In the genomic region with DNA sequence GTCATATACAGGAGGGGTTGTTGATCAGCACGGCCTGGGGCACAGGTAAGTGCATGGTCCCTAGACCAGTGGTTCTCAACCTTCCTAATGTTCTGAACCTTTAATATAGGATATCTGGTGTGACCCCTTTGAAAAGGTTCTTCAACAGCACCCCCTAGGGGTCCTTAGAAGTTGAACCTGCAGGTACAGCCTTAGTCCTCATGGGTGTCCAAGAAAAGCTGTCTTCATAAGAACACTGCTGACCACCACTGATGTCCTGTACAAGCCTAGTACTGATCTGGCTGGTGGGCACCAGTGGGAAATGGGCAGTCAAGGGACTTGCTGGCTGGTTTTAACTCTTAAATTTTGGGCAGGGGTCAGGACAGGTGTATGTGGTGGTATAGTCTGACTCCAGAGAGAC, we compare ENCODE assay signal across 10 mouse cellular contexts. TPM values are rescaled to one million over a fixed set of nuclear protein-coding genes. Genes with fewer than 3 reads are reported as not detected.
A peak's percentile ranks its signal among the peaks of the same experiment; 100 is the strongest.
DNase-seq lines count a peak whose midpoint lies in the region; ATAC-seq and TF ChIP-seq lines count a peak whose summit lies in the region.
"Had no signal": no experiment of that assay in that cellular context is flagged by ENCODE, and none has a peak within 500 bp of the region (broad histone marks: within the 10 kb centered on the region; RNA-seq: fewer than 3 reads in every experiment).

No protein-coding gene starts in this region.

- ATAC-seq in cerebellum, adult (ENCODE audit: insufficient number of reproducible peaks, low FRiP score, low TSS enrichment), result no peak
- ATAC-seq in lung, postnatal 0 days, result 0 out of 2 replicates have a peak, but pooled peaks have one; percentile 11
- ATAC-seq in erythroblast, adult 5-6 weeks (replicated peaks; ENCODE audit: low FRiP score, poor library complexity, severe bottlenecking), result peak; percentile 25
- ATAC-seq in activated CD4-positive, CD25-positive, alpha-beta regulatory T cell, adult 4 months, result no peak

- H3K4me1 ChIP-seq in lung, postnatal 0 days (ENCODE audit: insufficient read depth, low read depth, low read length), result peaks cover 10% of the 10 kb centered on the region; the same call in 1 of the 2 replicates

- peak; percentile 55 for TF ChIP-seq CTCF in lung, postnatal 0 days (IDR thresholded peaks at IDR 0.05)

- no peaks in the 10 kb centered on the region for H3K9me3 ChIP-seq in lung, postnatal 0 days (ENCODE audit: low read length)

- H3K27me3 ChIP-seq in lung, postnatal 0 days (replicated peaks; ENCODE audit: insufficient read depth, low read length), result peaks cover 18% of the 10 kb centered on the region

- WGBS in lung, postnatal 0 days, result 79% methylated on average over 1 of the region's 1 CpGs

- H3K4me2 ChIP-seq in lung, postnatal 0 days (replicated peaks; ENCODE audit: low read depth, low read length), result no peak overlapping the region

- peaks cover 18% of the 10 kb centered on the region for H3K36me3 ChIP-seq in lung, postnatal 0 days (ENCODE audit: insufficient read depth, low read length)

- H3K4me3 ChIP-seq in lung, postnatal 0 days (ENCODE audit: low read depth, low read length), result no peak overlapping the region

- H3K9ac ChIP-seq in lung, postnatal 0 days (replicated peaks; ENCODE audit: low read depth), result no peak overlapping the region

- DNase-seq in cerebellum, adult 9-10 months, result peak; percentile 49
- peak; percentile 48 for DNase-seq in lung, postnatal 0 days (ENCODE audit: low spot score)
- no peak for DNase-seq in lung, postnatal 14 days
- peak; percentile 68 for DNase-seq in naive thymus-derived CD4-positive, alpha-beta T cell, adult 2 months (ENCODE audit: low read depth)
- no peak for DNase-seq in gastrocnemius, adult 8-10 months (ENCODE audit: low spot score in 2 of 2)

- TF ChIP-seq EP300 in lung, postnatal 0 days (IDR thresholded peaks at IDR 0.05), result no peak

- no peak overlapping the region; the same call in 1 of the 2 replicates for H3K27ac ChIP-seq in lung, postnatal 0 days (ENCODE audit: low read length)

RNA-seq across cellular contexts. Expression of a gene that starts 4.4 kb away (rescaled TPM):
- 0.12 and 0.15 TPM in 2 replicates for polyA plus RNA-seq in lung, postnatal 0 days (2015; fragmentation: Nextera tagmentation; extraction: Ambion mirVana)
- total RNA-seq in erythroblast, adult 5-6 weeks (2015; ENCODE audit: low replicate concordance), result not detected in 2 replicates
- not detected in 2 replicates for total RNA-seq in erythroblast, adult 5-6 weeks (2017; ENCODE audit: low replicate concordance)
- polyA plus RNA-seq in activated CD4-positive, CD25-positive, alpha-beta regulatory T cell, adult 4 months (2017; shearing (Covaris generic)), result not detected
- total RNA-seq in gastrocnemius, adult 8-10 months (2022), result under 1 TPM; 0.39 to 0.86 (median 0.73) TPM
- total RNA-seq: common myeloid progenitor, adult 5-6 weeks; hematopoietic stem cell, adult 5-6 weeks had no signal

RNA-seq across cellular contexts. Expression of a gene that starts 7.7 kb away (rescaled TPM):
- 1,234 and 1,299 TPM in 2 replicates for polyA plus RNA-seq in lung, postnatal 0 days (2015; fragmentation: Nextera tagmentation; extraction: Ambion mirVana)
- 913 and 945 TPM in 2 replicates for total RNA-seq in erythroblast, adult 5-6 weeks (2015; ENCODE audit: low replicate concordance)
- total RNA-seq in erythroblast, adult 5-6 weeks (2017; ENCODE audit: low replicate concordance), result 805 and 888 TPM in 2 replicates
- 100 to 1,000 TPM; 135 to 157 TPM for polyA plus RNA-seq in activated CD4-positive, CD25-positive, alpha-beta regulatory T cell, adult 4 months (2017; shearing (Covaris generic))
- 100 to 1,000 TPM; 524 to 920 (median 651) TPM for total RNA-seq in gastrocnemius, adult 8-10 months (2022)

RNA-seq across cellular contexts. Expression of a gene that starts 23.2 kb away (rescaled TPM):
- polyA plus RNA-seq in lung, postnatal 0 days (2015; fragmentation: Nextera tagmentation; extraction: Ambion mirVana), result 0.57 and 0.69 TPM in 2 replicates
- not detected in 2 replicates for total RNA-seq in erythroblast, adult 5-6 weeks (2015; ENCODE audit: low replicate concordance)
- total RNA-seq in erythroblast, adult 5-6 weeks (2017; ENCODE audit: low replicate concordance), result 1.7 TPM in 1 of 2 replicates, not detected in the other
- polyA plus RNA-seq in activated CD4-positive, CD25-positive, alpha-beta regulatory T cell, adult 4 months (2017; shearing (Covaris generic)), result under 1 TPM; 0.52 to 0.62 TPM
- 10 to 100 TPM in 3 of 4 experiments, 1 to 10 TPM in 1; 9.9 to 15.9 (median 10.2) TPM for total RNA-seq in gastrocnemius, adult 8-10 months (2022)
- total RNA-seq: hematopoietic stem cell, adult 5-6 weeks had no signal

RNA-seq across cellular contexts. Expression of a gene that starts 30.0 kb away (rescaled TPM):
- polyA plus RNA-seq in lung, postnatal 0 days (2015; fragmentation: Nextera tagmentation; extraction: Ambion mirVana), result 52.7 and 64.3 TPM in 2 replicates
- 20.5 and 25.9 TPM in 2 replicates for total RNA-seq in erythroblast, adult 5-6 weeks (2015; ENCODE audit: low replicate concordance)
- 36.7 and 46.1 TPM in 2 replicates for total RNA-seq in erythroblast, adult 5-6 weeks (2017; ENCODE audit: low replicate concordance)
- polyA plus RNA-seq in activated CD4-positive, CD25-positive, alpha-beta regulatory T cell, adult 4 months (2017; shearing (Covaris generic)), result 10 to 100 TPM; 17.4 to 27.5 TPM
- total RNA-seq in gastrocnemius, adult 8-10 months (2022), result 100 to 1,000 TPM; 381 to 451 (median 390) TPM

RNA-seq across cellular contexts. Expression of a gene that starts 34.4 kb away (rescaled TPM):
- polyA plus RNA-seq in lung, postnatal 0 days (2015; fragmentation: Nextera tagmentation; extraction: Ambion mirVana), result 17.4 and 22.4 TPM in 2 replicates
- total RNA-seq in erythroblast, adult 5-6 weeks (2015; ENCODE audit: low replicate concordance), result 3.6 and 4.8 TPM in 2 replicates
- 1.1 and 5.0 TPM in 2 replicates for total RNA-seq in erythroblast, adult 5-6 weeks (2017; ENCODE audit: low replicate concordance)
- 10 to 100 TPM; 13.6 to 21.4 TPM for polyA plus RNA-seq in activated CD4-positive, CD25-positive, alpha-beta regulatory T cell, adult 4 months (2017; shearing (Covaris generic))
- total RNA-seq in gastrocnemius, adult 8-10 months (2022), result 10 to 100 TPM; 34.1 to 47.2 (median 38.3) TPM

Comparison
In these comparisons a context has a peak if more than half of its experiments do, and no peak if none do; other contexts are left out.
1. DNase-seq: peak in cerebellum, adult 9-10 months (single experiment), lung, postnatal 0 days (single experiment) and naive thymus-derived CD4-positive, alpha-beta T cell, adult 2 months (single experiment); none in lung, postnatal 14 days (single experiment) and gastrocnemius, adult 8-10 months (0 of 2).
2. ATAC-seq: peak in lung, postnatal 0 days (single experiment) and erythroblast, adult 5-6 weeks (single experiment); none in cerebellum, adult (single experiment) and activated CD4-positive, CD25-positive, alpha-beta regulatory T cell, adult 4 months (single experiment).
3. RNA of a gene that starts 23.2 kb away (total RNA-seq): 9.9 to 15.9 TPM in gastrocnemius, adult 8-10 months; 1.7 TPM in erythroblast, adult 5-6 weeks; every median in the first group is over 4 times any median in the second.